Mouse (Mus musculus) forebrain, embryonic 10.5 days (tissue): ENCODE measurements around the gene Grtp1. TPM values are rescaled to one million over a fixed set of nuclear protein-coding genes. Genes with fewer than 3 reads are reported as not detected.

Experiments
- DNase-seq: peaks from one replicate; pipeline ENCODE4 v3.0.0-alpha.2; 2017; ENCODE audit warnings: low spot score; ENCODE audit errors: extremely low spot score
- H3K27ac ChIP-seq: fragments of 300-500 bp; sonication (generic); 2 replicates; pipeline ENCODE4 v1.5.1; 2016; ENCODE audit warnings: mild to moderate bottlenecking
- H3K27me3 ChIP-seq: fragments of 300-500 bp; sonication (generic); 2 replicates; pipeline ENCODE4 v1.6.1; 2016; ENCODE audit warnings: mild to moderate bottlenecking; ENCODE audit not compliant: poor library complexity, severe bottlenecking
- H3K36me3 ChIP-seq: fragments of 300-500 bp; sonication (generic); replicated peaks from 2 replicates; pipeline ENCODE4 v1.6.1; 2016; ENCODE audit warnings: mild to moderate bottlenecking, moderate library complexity
- H3K4me1 ChIP-seq: fragments of 300-500 bp; sonication (generic); 2 replicates; pipeline ENCODE4 v1.6.1; 2016
- H3K4me3 ChIP-seq: fragments of 300-500 bp; sonication (generic); 2 replicates; pipeline ENCODE4 v1.5.1; 2016; ENCODE audit warnings: mild to moderate bottlenecking, moderate library complexity
- H3K9me3 ChIP-seq: fragments of 300-500 bp; sonication (generic); 2 replicates; pipeline ENCODE4 v1.6.1; 2016; ENCODE audit warnings: mild to moderate bottlenecking, moderate library complexity
- WGBS: fragments of 180-500 bp; shearing (Covaris S2); methylation state at CpG from one replicate; pipeline ENCODE4 v1.1.7; 2016; 5-methylcytosine and 5-hydroxymethylcytosine counted together
- polyA plus RNA-seq: library from polyadenylated mRNA; unstranded; fragments of >200 nt; fragmentation: Nextera tagmentation; extraction: Ambion mirVana; gene quantifications from 2 replicates; pipeline ENCODE4 v1.2.1, GENCODE M21; 2016

Gene Grtp1
- polyA plus RNA-seq, 1 experiment from 2014 or later = 21.5 TPM

DNA sequence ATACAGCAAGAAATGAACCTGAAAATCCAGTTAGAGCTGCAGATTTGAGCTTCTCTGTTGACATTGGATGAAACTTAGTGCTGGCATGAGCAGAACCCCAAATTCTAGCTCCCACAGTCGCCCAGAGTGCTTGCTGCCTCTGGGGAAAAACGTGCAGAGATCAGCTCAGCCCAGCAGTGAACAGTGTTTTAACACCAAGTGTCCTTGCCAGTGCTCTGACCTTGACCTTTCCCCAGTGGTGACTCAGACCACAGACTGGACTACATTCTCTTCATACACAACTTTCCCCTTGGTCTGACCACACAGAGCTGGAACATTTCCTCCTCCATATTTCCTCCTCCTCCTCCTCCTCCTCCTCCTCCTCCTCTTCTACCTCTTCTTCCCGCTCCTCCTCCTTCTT lies 1.6 kb upstream of the Grtp1 start:
- H3K36me3 ChIP-seq = no peaks in the 10 kb centered on the region
- H3K9me3 ChIP-seq = no peaks in the 10 kb centered on the region
- H3K4me1 ChIP-seq = peaks cover 28% of the 10 kb centered on the region
- no peak for DNase-seq
- 51% methylated on average over 3 of the region's 3 CpGs for WGBS
- H3K27ac ChIP-seq = no peak overlapping the region
- peaks cover 56% of the 10 kb centered on the region for H3K27me3 ChIP-seq
- 0 out of 2 replicates have a peak overlapping the region, but pooled peaks have one; percentile 86 for H3K4me3 ChIP-seq

DNA sequence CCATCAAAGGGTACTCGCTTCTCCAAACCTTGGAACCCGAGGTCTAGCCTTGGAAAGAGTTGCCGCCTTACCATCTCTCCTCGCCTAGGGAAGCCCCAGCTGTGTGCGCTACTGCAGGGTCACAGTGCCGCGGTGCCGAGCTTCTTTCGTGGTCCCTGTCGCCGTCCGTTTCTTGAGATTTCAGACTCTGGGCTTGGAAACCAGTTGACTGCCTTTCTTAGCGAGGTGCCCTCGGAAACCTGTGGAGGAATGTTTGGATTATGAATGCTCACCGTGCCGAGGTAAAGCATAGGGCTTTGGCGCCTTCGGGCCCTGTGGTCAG lies 554 bp upstream of the Grtp1 start:
- WGBS = 1% methylated on average over 18 of the region's 18 CpGs
- Histone ChIP-seq H3K27me3 (peaks cover 56% of the 10 kb centered on the region), H3K27ac (no peak overlapping the region), H3K36me3 (no peaks in the 10 kb centered on the region), H3K9me3 (no peaks in the 10 kb centered on the region), H3K4me1 (peaks cover 23% of the 10 kb centered on the region), H3K4me3 (peak overlapping the region; percentile 86)
- DNase-seq = no peak

DNA sequence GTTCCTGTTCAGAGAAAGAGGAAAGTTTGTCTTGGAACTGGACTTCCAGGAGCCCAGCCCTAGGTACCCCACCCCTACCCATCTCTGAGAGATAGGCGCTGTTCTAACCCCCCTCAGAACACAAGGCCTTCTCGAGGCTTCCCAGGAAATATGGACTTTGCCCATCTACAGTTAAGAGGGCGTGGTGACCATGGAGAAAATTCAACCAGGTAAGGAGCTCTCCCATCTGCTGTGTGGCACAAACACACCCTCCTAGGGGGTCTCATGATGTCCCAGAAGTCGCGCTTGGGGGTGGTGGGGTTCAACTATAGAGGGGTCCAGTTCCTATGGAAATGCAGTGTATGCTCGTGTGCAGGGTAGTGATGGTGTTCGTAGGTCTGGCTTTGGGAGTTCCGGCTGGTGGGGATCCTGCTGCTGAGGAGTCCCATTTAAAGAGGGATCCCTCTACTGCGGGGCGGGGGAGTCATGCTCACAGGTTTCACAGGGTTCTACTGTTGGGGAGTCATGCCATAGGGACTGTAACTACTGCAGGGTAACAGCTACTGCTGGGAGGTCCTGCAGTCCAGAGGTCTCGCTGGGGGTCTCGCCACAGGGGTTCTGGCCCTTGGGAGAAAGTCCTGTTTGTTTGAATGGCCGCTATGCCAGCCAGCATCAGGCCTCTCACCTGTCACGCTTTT lies 897 bp downstream of the Grtp1 start:
- Histone ChIP-seq H3K27me3 (peaks cover 59% of the 10 kb centered on the region), H3K4me1 (peaks cover 29% of the 10 kb centered on the region), H3K4me3 (peak overlapping the region; percentile 86), H3K9me3 (no peaks in the 10 kb centered on the region), H3K27ac (peak overlapping the region; percentile 83), H3K36me3 (no peaks in the 10 kb centered on the region)
- WGBS = 23% methylated on average over 14 of the region's 14 CpGs
- no peak for DNase-seq

DNA sequence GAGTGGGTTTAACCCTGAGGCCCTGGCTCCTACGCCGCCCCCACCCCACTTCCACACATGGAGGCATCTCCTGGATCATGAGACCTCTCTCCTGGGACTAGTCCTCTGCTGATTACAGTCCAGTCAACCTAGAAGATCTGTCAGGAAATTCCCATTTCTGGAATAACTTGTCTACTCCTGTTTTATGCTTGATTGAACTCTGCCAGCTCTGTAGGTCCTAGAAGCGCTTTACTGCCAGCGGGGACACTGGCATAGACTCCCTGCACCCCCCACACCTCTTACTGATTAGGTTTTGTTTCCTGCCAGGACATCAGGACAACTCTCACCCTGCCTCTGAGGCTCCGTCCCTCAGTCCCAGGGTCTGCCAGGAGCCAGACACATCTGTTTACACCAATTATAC lies 2.9 kb downstream of the Grtp1 start:
- Histone ChIP-seq H3K4me3 (no peak overlapping the region), H3K4me1 (peaks cover 34% of the 10 kb centered on the region), H3K27me3 (peaks cover 47% of the 10 kb centered on the region), H3K9me3 (no peaks in the 10 kb centered on the region), H3K27ac (no peak overlapping the region), H3K36me3 (no peaks in the 10 kb centered on the region)
- no peak for DNase-seq
- WGBS = 87% methylated on average over 5 of the region's 5 CpGs

DNA sequence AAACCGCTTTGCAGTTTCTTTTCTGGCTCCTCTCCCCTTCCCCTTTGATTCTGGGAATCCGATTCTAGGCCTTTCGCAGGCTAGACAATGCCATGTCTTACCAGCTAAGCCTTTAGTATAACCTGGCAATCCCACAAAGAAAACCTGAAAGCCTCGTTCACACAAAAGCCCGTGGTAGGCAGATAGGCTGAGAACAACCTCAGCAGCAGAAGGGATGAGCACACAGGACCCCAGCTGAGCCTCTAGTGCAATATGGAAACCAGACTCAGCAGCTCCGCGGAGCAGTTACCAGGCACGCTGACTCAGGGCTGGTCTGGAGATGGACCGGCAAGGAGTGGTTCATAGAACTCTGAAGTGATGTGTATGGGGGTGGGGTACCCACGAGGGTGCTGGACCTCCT lies 5.6 kb downstream of the Grtp1 start:
- peak overlapping the region; percentile 56; the same call in 1 of the 2 replicates for H3K27ac ChIP-seq
- no peak for DNase-seq
- peaks cover 20% of the 10 kb centered on the region for H3K27me3 ChIP-seq
- no peaks in the 10 kb centered on the region for H3K9me3 ChIP-seq
- H3K4me3 ChIP-seq = peak overlapping the region; percentile 20; the same call in 1 of the 2 replicates
- H3K4me1 ChIP-seq = peaks cover 17% of the 10 kb centered on the region
- H3K36me3 ChIP-seq = 0 out of 2 replicates have a peak, but pooled peaks cover 3% of the 10 kb centered on the region
- 19% methylated on average over 10 of the region's 10 CpGs for WGBS

DNA sequence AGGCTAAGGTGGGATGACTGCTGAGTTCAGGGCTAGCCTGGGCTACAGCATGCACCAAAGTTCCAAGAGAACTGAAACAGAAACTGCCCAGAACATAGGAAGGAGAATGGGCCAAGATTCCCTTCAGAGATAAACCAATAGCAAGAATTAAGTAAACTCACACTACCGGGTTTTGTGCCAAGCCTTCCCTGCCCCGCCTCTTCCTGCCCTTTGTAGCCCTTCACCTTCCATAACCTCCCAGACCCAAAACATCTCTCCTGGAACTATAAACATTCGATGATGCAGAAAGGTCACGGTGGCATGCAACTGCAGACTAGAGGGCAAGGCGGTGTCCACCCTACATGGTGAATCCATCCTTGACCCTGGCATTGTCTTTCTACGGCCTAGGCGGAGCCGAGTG lies 10.2 kb downstream of the Grtp1 start:
- Histone ChIP-seq H3K27me3 (no peaks in the 10 kb centered on the region), H3K4me3 (no peak overlapping the region), H3K4me1 (peaks cover 11% of the 10 kb centered on the region), H3K9me3 (no peaks in the 10 kb centered on the region), H3K27ac (no peak overlapping the region), H3K36me3 (peaks cover 31% of the 10 kb centered on the region)
- 94% methylated on average over 8 of the region's 8 CpGs for WGBS
- DNase-seq = no peak

DNA sequence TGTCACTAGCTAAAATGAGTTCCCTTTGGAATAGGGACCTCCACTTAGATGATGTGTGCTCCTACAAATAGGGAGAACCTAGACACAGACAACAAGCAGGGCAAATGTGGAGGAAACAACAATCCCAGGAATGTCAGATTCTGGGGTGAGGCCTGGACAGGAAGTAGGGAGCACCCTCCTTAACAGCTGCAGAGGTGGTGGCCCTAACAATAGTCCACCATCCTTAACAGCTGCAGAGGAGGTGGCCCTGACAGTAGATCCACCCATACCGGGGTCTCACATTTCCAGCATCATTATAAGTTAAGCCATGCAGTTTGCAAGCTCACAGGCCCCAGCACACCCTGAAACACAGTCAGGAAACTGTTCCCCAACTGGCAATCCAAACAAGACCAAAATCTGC lies 11.6 kb downstream of the Grtp1 start:
- H3K4me3 ChIP-seq = no peak overlapping the region
- no peak overlapping the region for H3K27ac ChIP-seq
- no peaks in the 10 kb centered on the region for H3K9me3 ChIP-seq
- peaks cover 43% of the 10 kb centered on the region for H3K36me3 ChIP-seq
- no peaks in the 10 kb centered on the region for H3K4me1 ChIP-seq
- WGBS = 85% methylated on average over 1 of the region's 1 CpGs
- no peak for DNase-seq
- H3K27me3 ChIP-seq = no peaks in the 10 kb centered on the region

DNA sequence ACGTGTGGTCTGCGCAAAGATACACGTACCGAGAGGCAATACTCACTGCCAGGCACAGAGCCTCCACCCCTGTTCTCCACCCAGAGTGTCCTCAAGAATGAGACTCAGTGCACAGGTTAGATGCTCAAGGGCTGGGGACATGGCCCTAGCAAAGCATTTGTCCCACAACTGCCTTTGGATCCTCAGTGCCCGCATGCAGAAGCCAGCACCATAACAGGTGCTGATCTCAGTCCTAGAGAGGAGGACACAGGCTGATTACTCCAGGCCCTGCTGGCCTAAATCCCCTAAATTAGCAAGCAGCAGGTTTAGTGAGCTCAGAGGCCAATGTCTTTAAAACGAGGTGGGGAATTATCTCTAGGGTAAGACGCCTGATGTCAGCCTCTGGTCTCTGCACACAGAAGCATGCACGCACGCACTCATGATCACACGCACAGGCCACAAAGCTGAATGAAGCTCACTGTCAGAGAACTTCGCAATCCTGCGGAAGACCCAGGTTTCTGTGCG lies 12.3 kb downstream of the Grtp1 start:
- no peak for DNase-seq
- H3K27ac ChIP-seq = no peak overlapping the region
- peaks cover 48% of the 10 kb centered on the region for H3K36me3 ChIP-seq
- H3K4me3 ChIP-seq = no peak overlapping the region
- WGBS = 88% methylated on average over 13 of the region's 13 CpGs
- no peaks in the 10 kb centered on the region for H3K27me3 ChIP-seq
- no peaks in the 10 kb centered on the region for H3K4me1 ChIP-seq
- H3K9me3 ChIP-seq = no peaks in the 10 kb centered on the region

DNA sequence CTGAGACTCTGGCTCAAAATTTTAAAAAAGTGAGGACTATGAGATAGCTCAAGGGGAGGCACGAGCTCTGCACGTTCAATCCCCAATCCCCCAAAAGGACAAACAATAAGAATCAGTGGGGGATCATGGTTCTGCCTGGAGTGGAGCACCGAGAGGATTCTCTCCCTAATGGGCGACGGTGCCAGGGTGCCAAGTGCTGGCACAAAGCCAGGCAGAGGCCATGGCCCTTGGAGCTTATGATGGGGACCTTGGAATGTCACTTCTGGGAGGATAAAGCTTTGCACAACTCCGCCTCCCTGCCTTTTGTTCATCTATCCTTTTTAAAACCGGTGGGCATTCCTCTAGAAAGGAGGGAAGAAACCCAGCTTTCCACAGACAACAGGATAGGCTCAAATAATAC lies 12.8 kb downstream of the Grtp1 start:
- Histone ChIP-seq H3K27me3 (no peaks in the 10 kb centered on the region), H3K9me3 (no peaks in the 10 kb centered on the region), H3K4me1 (no peaks in the 10 kb centered on the region), H3K4me3 (no peak overlapping the region), H3K36me3 (peaks cover 52% of the 10 kb centered on the region), H3K27ac (no peak overlapping the region)
- DNase-seq = no peak
- WGBS = 68% methylated on average over 7 of the region's 7 CpGs

DNA sequence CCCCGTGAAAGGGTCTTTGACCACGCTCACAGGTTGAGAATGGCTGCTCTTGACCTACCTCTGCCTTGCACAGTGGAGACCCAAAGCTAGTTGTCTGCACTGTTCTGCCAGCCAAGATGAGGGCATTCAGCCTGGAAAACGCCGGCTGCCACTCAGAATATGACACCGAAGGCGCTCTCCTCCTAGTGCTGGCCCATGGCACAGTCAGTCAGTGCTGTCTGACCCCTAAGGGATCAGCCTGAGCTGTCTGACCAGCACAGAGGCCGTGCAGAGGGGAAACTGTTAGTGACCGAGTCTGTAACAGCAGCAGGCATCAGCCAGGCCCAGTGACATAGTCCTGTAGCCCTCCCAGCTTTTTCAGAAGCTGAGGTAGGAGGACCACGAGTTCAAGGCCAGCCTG lies 13.2 kb downstream of the Grtp1 start:
- 85% methylated on average over 9 of the region's 9 CpGs for WGBS
- DNase-seq = no peak

DNA sequence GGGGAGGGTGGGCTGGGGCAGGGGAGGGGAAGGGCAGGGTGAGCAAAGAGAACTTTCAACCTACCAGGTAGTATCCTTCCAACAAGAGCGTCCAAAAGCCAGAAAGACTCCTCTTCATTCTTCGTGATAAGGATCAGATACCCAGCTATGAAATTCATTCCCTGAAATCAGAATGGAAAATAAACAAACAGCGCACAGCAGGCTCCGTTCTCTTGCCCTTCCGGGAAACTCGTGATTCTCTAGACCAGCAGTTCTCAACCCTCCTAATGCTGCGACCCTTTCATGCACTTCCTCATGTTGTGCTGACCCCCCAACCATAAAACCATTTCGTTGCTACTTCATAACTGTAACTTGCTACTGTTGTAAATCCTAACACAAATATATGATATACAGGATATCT lies 13.6 kb downstream of the Grtp1 start:
- Histone ChIP-seq H3K9me3 (no peaks in the 10 kb centered on the region), H3K36me3 (peaks cover 52% of the 10 kb centered on the region), H3K4me3 (no peak overlapping the region), H3K4me1 (no peaks in the 10 kb centered on the region), H3K27ac (no peak overlapping the region), H3K27me3 (no peaks in the 10 kb centered on the region)
- WGBS = 88% methylated on average over 8 of the region's 8 CpGs
- no peak for DNase-seq

More for the DNA sequence above, 13.2 kb downstream of the Grtp1 start:
- H3K4me3 ChIP-seq = no peak overlapping the region
- peaks cover 52% of the 10 kb centered on the region for H3K36me3 ChIP-seq
- no peaks in the 10 kb centered on the region for H3K27me3 ChIP-seq
- H3K27ac ChIP-seq = no peak overlapping the region
- no peaks in the 10 kb centered on the region for H3K9me3 ChIP-seq
- no peaks in the 10 kb centered on the region for H3K4me1 ChIP-seq

DNA sequence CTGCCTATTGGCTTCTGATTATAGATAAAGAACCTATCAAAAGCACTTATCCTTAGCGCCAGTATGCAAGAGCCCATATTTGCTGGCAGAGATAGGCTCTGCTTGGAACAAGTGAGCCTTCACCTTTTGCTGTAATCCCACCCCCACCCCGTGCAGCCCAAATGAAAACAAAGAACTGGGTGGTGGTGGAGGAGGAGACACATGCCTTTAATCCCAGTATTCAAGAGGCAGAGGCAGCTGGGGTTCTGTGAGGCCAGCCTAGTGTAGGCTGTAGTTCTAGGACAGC lies 18.8 kb downstream of the Grtp1 start:
- Histone ChIP-seq H3K27me3 (no peaks in the 10 kb centered on the region), H3K9me3 (no peaks in the 10 kb centered on the region), H3K36me3 (peaks cover 60% of the 10 kb centered on the region), H3K4me1 (no peaks in the 10 kb centered on the region), H3K27ac (no peak overlapping the region), H3K4me3 (no peak overlapping the region)
- WGBS = 51% methylated on average over 2 of the region's 2 CpGs
- DNase-seq = no peak

DNA sequence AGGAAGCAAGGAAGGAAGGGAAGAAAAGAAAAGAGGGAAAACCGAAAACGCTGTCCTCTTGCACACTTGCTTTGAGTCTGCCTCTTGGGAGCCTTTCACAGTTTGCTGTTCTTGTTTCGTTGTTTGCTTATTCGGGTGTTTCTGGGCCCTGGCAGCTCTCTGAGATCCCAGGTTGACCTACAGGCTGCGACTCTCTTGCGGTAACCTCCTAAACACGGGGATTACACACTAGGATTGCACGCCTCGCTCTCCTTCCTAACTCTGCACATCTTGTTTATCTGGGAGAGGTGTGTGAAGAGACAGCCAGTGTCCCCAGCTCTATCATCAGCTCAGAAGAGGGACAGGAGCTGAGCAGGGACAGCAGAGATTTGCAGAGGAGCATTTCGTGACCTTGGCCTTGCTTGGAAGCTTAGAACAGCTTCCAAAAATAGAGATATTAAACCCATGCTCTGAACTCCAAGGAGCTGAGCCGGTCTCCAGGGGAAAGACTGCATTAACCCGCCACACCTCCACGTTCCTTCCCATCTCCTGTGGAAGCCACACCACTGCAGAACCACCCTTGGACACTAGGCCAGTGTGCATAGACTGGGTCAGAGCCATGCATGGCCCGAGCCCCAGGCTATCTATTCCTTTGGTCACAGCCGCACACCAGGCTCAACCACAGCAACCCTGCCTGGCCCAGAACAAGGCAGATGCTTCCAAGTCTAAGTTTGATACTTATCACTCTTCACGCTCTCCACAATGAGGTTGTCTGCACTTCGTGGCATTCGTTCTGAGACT lies 19.3 kb downstream of the Grtp1 start:
- DNase-seq = no peak
- Histone ChIP-seq H3K9me3 (no peaks in the 10 kb centered on the region), H3K4me1 (no peaks in the 10 kb centered on the region), H3K36me3 (peaks cover 62% of the 10 kb centered on the region), H3K27ac (no peak overlapping the region), H3K27me3 (no peaks in the 10 kb centered on the region), H3K4me3 (no peak overlapping the region)
- 88% methylated on average over 18 of the region's 18 CpGs for WGBS
